Mouse (Mus musculus) cerebellum, adult 2 months (tissue): ENCODE results near the gene Acap3. TPM values are rescaled to one million over a fixed set of nuclear protein-coding genes. Genes with fewer than 3 reads are reported as not detected.

Experiments used
- DNase-seq, 2 experiments: peaks; one replicate each; pipeline ENCODE4 v3.0.0; 2021
- H3K27ac ChIP-seq: fragments of 200-500 bp; 2 replicates; pipeline ENCODE4 v1.5.1; 2012; ENCODE audit warnings: low read length, control low read depth, inconsistent platforms; ENCODE audit not compliant: insufficient read depth
- H3K27me3 ChIP-seq: fragments of 200-500 bp; 2 replicates; pipeline ENCODE4 v1.6.1; 2012; ENCODE audit warnings: inconsistent platforms, mild to moderate bottlenecking, low read length, moderate library complexity; ENCODE audit not compliant: control insufficient read depth, insufficient read depth
- H3K4me1 ChIP-seq: fragments of 200-500 bp; 2 replicates; pipeline ENCODE4 v1.6.1; 2011; ENCODE audit warnings: low read length; ENCODE audit not compliant: control insufficient read depth, insufficient read depth
- H3K4me3 ChIP-seq: fragments of 200-500 bp; replicated peaks from 2 replicates; pipeline ENCODE3; 2011; ENCODE audit warnings: mild to moderate bottlenecking, low read depth, low read length, control low read depth; ENCODE audit not compliant: insufficient read depth
- CTCF ChIP-seq: fragments of 200-500 bp; IDR thresholded peaks from 2 replicates; pipeline ENCODE4 v1.5.1; 2011; ENCODE audit warnings: low read depth, mild to moderate bottlenecking, control low read depth, low read length, moderate library complexity, borderline replicate concordance; ENCODE audit not compliant: insufficient read depth
- POLR2A ChIP-seq: fragments of 200-500 bp; IDR thresholded peaks from 2 replicates; pipeline ENCODE4 v1.6.1; 2011; ENCODE audit warnings: low read length, control low read depth, borderline replicate concordance; ENCODE audit not compliant: insufficient read depth
- whole genome bisulfite sequencing: fragments of 180-500 bp; shearing (Covaris S2); methylation state at CpG from one replicate; pipeline ENCODE4 v1.1.7; 2018; 5-methylcytosine and 5-hydroxymethylcytosine counted together
- polyA plus RNA-seq: library from polyadenylated mRNA; depleted of rRNA; stranded (reverse); fragments of >200 nt; gene quantifications from 2 replicates; pipeline ENCODE4 v1.2.3, GENCODE M21; 2012

The Acap3 gene
- polyA plus RNA-seq, 1 experiment, result 98.5 TPM

DNA sequence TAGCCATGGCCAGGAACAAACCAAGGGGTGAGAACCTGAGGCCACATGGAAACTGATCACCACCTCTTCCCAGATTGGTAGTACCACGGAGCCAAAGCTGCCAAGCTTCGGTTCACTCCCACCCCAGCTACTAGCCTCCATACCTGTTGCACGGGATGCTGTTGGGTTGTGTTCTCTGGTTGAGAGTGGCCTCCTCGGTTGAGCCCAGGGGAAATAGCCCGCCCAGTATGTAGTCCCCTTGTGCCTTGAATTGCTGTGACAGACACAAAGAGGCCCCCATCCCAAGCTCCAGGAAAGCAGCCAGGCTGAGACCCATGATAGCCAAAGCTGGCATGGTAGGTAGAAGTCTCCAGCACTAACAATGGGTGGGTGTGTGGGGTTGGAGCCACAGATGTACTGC is 28.6 kb upstream of the Acap3 start, which contains the start of gene Tas1r3:
TSS of gene Tas1r3 (minus strand) at position 362 of the 400 bp plus-strand sequence.
- H3K27ac ChIP-seq, result no peak within 1 kb of the TSS
- H3K4me1 ChIP-seq, result no peaks in the 10 kb centered on the region
- 79% methylated on average over 5 of the region's 5 CpGs for WGBS
- H3K4me3 ChIP-seq, result no peak within 1 kb of the TSS
- H3K27me3 ChIP-seq, result no peaks in the 10 kb centered on the region
- TF ChIP-seq CTCF, result no peak
- no peak for TF ChIP-seq POLR2A
- DNase-seq, result peak in 1 of 2 experiments; percentile 26

DNA sequence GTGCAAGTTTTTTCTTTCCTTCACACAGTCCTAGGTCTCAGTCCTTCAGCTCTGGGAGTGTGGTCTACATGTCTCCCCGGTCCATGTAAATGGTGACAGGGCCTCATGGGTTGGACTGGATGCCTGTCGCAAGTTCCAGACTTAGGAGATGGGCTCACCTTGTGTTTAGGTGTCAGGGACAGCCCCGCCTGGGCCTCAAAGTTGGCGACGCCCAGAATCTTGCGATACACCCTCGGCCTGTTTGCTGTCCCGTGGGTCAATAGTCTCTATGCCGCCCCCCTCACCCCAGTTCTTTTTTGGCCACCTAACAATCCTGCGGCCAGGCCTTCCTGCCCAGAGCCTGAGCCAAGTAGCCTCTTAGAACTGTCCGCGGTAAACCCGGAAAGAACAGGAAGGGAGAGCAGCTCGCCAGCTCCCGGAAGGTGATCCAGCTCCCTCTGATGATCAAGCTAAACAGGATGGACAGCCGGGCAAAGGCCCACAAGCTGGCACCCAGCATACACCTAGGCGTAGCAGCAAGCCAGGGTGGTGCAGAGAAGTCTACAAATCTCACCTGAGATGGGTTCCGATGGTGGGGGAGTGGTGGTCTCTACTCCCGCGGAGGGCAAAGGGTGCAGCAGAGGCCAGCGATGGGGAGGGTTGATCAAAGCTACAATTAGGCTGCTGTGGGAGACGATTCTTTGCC is 22.9 kb upstream of the Acap3 start:
- Histone ChIP-seq H3K4me1 (peaks cover 12% of the 10 kb centered on the region), H3K4me3 (peak overlapping the region; percentile 82), H3K27ac (peak overlapping the region; percentile 6; the same call in 1 of the 2 replicates), H3K27me3 (no peaks in the 10 kb centered on the region)
- TF ChIP-seq POLR2A (no peak), CTCF (no peak)
- no peak for DNase-seq
- WGBS, result 6% methylated on average over 22 of the region's 22 CpGs

DNA sequence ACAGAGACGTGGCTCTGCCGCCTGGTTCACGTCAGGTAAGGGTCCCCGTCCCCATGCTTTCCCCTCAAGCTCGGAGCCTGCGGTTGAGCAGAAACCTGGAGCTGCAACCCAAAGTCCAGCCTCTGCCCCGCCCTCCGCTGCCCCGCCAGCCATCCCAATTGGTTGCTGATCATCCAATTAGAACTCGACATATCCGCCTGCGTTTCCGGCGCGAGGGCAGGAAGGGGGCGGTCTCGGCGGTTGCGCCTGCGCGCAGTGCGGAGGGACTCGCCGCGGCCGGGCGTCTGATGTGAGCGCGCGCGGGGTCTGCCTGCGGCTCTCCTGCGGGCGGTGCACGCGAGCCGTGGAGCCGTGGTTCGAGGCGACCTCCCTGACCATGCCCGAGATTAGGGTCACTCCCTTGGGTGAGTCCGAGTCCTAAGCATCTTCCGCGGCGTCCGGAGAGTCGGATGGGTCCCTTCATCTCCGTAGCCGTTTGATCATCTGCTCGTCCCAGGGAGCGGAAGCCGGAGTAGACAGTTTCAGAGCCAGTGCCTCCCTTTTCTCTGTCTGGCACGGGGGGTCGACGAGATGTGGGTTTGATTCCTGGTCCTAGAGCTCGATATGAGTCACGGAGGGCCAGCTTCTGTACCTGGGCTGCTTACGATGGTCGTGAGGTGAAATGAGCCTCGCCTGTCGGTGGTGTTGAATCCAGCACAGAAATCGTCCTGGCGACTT is 22.1 kb upstream of the Acap3 start, which contains the start of the genes Cptp and Ints11:
TSS of gene Cptp (minus strand) at position 124 of the 717 bp plus-strand sequence.
TSS of gene Ints11 (plus strand) at position 230 of the 717 bp plus-strand sequence.
- H3K4me1 ChIP-seq, result peaks cover 12% of the 10 kb centered on the region
- DNase-seq, result peak; percentile 96 to 97
- no peak for TF ChIP-seq CTCF
- peak; percentile 86 for TF ChIP-seq POLR2A
- H3K27ac ChIP-seq, result peak within 1 kb of the TSS; percentile 33
- H3K27me3 ChIP-seq, result no peaks in the 10 kb centered on the region
- under 1% methylated on average over 63 of the region's 63 CpGs for WGBS
- peak within 1 kb of the TSS; percentile 82 for H3K4me3 ChIP-seq

DNA sequence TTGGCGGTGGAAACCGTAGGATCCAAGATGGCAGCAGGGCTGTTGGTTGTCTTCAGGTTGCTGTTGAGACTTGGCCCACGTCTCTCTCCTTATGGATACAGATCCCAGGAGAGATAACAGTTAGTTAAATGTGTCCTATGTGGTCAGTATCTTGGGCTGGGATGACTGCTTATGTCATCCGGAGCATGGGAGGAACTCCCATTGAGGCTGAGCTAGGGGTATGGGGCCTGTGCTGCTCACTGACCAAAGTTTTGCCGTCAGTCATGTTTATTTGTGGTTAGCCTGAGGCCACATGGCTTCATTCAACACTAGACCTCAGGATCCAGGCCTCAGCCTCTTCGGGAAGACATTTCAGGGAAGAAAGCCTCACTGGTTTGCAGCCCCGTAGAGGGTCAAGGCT is 20.2 kb upstream of the Acap3 start:
- no peak overlapping the region for H3K27ac ChIP-seq
- no peak overlapping the region for H3K4me3 ChIP-seq
- H3K4me1 ChIP-seq, result peaks cover 12% of the 10 kb centered on the region
- TF ChIP-seq CTCF (no peak), POLR2A (no peak)
- peak in 1 of 2 experiments; percentile 0 for DNase-seq
- H3K27me3 ChIP-seq, result no peaks in the 10 kb centered on the region
- 94% methylated on average over 7 of the region's 7 CpGs for WGBS

DNA sequence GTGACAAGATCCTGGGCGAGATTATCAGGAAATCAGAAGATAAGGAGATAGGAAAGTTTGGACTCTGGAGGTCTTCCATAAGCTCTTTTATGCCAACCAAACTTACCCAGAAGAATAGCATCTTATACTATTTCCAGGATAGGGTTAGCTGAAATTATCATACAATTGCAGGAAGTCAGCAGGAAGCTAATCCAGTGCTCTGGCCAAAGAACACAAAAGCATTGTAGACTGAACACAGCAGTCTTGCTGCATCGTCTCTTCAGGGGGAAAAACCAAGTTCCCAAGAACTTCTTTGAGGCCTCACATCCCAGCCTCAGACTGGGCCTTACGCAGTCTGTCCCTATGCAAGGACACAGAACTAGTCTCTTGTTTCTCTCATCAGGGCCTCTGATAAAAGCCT is 8.0 kb upstream of the Acap3 start:
- H3K4me3 ChIP-seq, result no peak overlapping the region
- WGBS, result 89% methylated on average over 3 of the region's 3 CpGs
- H3K4me1 ChIP-seq, result no peaks in the 10 kb centered on the region
- H3K27ac ChIP-seq, result no peak overlapping the region
- H3K27me3 ChIP-seq, result no peaks in the 10 kb centered on the region
- TF ChIP-seq CTCF (no peak), POLR2A (no peak)
- no peak for DNase-seq

DNA sequence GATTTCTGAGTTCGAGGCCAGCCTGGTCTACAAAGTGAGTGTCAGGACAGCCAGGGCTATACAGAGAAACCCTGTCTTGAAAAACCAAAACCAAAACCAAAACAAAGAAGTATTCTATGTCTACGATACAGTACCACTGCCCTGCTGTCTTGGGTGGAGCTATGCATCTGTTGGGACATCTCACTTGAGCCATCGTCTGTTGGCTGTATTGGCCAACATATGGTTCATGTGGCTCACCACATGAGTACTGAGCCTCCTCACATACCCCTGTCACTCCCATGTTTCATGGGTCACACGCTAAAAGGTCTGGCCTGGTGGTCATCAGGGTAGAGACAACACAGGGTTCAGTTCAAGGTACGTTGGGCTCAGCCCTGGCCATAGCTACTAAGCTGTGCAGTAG is 5.3 kb upstream of the Acap3 start:
- TF ChIP-seq POLR2A (no peak), CTCF (no peak)
- WGBS, result 76% methylated on average over 5 of the region's 5 CpGs
- Histone ChIP-seq H3K27me3 (no peaks in the 10 kb centered on the region), H3K27ac (no peak overlapping the region), H3K4me1 (peaks cover 4% of the 10 kb centered on the region; the same call in 1 of the 2 replicates), H3K4me3 (no peak overlapping the region)
- DNase-seq, result peak in 1 of 2 experiments; percentile 4

DNA sequence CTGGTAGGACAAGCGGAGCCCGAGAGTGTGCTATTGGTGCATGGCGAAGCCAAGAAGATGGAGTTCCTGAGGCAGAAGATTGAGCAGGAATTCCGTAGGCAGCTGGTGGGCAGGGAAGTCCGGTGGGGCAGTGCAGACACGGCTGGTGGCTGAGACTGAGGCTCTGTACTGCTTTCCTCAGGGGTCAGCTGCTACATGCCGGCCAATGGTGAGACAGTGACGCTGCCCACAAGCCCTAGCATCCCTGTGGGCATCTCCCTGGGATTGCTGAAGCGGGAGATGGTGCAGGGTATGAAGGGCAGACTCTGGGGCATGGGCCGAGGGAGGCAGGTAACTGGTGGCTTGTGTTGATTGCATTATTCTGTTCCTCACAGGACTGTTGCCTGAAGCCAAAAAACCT is 3.9 kb upstream of the Acap3 start:
- peak in 1 of 2 experiments; percentile 10 for DNase-seq
- no peak overlapping the region for H3K27ac ChIP-seq
- no peaks in the 10 kb centered on the region for H3K27me3 ChIP-seq
- H3K4me1 ChIP-seq, result peaks cover 4% of the 10 kb centered on the region; the same call in 1 of the 2 replicates
- WGBS, result 64% methylated on average over 10 of the region's 10 CpGs
- no peak overlapping the region for H3K4me3 ChIP-seq
- TF ChIP-seq CTCF (no peak), POLR2A (no peak)

DNA sequence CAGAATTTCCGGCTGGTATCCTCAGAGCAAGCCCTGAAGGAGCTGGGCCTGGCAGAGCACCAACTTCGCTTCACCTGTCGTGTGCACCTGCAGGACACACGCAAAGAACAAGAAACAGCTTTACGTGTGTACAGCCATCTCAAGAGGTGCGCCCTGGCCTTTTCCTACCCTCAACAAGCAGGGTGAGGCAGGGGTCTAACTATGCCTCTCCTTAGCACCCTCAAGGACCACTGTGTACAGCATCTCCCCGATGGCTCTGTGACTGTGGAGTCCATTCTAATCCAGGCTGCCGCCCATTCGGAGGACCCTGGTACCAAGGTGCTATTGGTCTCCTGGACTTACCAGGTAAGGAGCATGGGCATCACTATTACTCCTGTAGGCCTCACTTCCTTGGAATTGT is 3.4 kb upstream of the Acap3 start:
- no peak overlapping the region for H3K27ac ChIP-seq
- no peaks in the 10 kb centered on the region for H3K27me3 ChIP-seq
- H3K4me1 ChIP-seq, result peaks cover 5% of the 10 kb centered on the region; the same call in 1 of the 2 replicates
- no peak overlapping the region for H3K4me3 ChIP-seq
- DNase-seq, result peak in 1 of 2 experiments; percentile 12
- TF ChIP-seq POLR2A (no peak), CTCF (no peak)
- WGBS, result 91% methylated on average over 9 of the region's 9 CpGs
